Mouse (Mus musculus) granulocyte monocyte progenitor cell, adult 5-6 weeks (primary cell): Measurements from ENCODE around the gene Irf2. TPM values are rescaled to one million over a fixed set of nuclear protein-coding genes. Genes with fewer than 3 reads are reported as not detected.
A peak's percentile ranks its signal among the peaks of the same experiment; 100 is the strongest.

Source experiments
- ATAC-seq: replicated peaks from 2 replicates; pipeline ENCODE4 v1.8.0; 2016; ENCODE audit warnings: mild to moderate bottlenecking, moderate TSS enrichment, inconsistent platforms; ENCODE audit not compliant: poor library complexity, severe bottlenecking
- total RNA-seq, 2 experiments: library from RNA; stranded (forward) in 1 of 2; stranded (reverse) in 1 of 2; fragments of 200-712, 200-1000 nt in 1 of 2; fragments of >200 nt in 1 of 2; fragmentation: Nextera tagmentation in 1 of 2; gene quantifications; 2 replicates each; pipeline ENCODE4 v1.2.3; 2014 to 2017

The Irf2 gene
- total RNA-seq, 2 experiments from 2014 or later, result 20.4 to 48.8 TPM

DNA sequence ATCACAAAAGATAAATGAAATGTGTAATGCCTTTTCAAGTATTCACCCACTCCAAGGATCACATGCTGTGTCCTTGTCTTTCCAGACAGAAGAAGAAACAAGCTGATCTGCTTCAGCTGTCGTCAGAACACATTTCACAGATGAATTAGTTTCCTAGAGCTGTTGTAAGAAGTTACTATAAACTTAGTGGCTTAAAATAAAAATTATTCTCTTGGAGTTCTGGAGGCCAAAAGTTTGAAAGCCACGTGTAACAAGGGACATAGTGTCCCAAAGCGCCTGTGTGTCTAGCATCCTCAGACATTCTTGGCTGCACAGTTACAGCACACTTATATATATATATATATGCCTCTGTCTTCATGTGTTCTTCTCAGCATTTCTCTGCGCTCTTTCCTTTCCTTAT lies 127.9 kb downstream of the Irf2 start:
- ATAC-seq, result no peak

DNA sequence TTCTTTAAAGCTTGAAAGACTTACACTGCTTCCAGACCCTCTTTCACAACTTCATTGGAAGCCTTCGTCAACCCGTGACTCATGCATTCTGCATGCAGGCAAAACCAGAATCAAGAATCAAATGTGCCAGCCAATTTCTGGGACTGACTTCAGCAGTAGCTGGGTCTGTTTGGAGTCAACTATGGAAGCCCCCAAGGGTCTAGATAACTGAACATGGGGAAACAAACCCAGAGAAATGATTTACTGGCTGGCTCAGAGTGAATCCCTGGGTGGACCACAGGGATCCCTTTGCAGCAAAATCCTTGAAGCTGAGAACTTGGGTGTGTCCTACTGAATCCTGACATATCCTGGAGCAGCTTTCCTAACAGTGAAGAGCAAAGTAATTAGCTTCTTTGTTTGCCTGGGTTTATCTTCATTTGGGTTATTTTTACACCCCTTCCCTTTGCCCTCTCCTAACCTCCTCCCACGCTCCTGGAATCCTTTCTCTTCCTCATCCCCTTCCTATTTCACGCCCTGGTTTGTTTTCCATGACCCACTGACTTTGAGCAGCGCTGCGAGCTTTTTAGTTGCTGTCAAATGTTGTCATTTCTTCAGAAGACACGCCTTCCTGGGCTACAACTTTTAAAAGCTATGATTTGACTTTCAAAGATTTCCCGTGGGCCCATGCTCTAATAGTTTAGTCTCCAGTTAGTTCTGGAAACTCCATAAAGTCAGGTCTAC lies 129.0 kb downstream of the Irf2 start:
- ATAC-seq, result peak; percentile 46; the same call in 1 of the 2 replicates

- peak; percentile 73 for ATAC-seq
These were observed 130.0 kb downstream of the Irf2 start for GRCm38 (mm10) chr8:46869521-46869925.

GRCm38 (mm10) chr8:46871086-46871485 lies 131.6 kb downstream of the Irf2 start:
- ATAC-seq, result no peak

DNA sequence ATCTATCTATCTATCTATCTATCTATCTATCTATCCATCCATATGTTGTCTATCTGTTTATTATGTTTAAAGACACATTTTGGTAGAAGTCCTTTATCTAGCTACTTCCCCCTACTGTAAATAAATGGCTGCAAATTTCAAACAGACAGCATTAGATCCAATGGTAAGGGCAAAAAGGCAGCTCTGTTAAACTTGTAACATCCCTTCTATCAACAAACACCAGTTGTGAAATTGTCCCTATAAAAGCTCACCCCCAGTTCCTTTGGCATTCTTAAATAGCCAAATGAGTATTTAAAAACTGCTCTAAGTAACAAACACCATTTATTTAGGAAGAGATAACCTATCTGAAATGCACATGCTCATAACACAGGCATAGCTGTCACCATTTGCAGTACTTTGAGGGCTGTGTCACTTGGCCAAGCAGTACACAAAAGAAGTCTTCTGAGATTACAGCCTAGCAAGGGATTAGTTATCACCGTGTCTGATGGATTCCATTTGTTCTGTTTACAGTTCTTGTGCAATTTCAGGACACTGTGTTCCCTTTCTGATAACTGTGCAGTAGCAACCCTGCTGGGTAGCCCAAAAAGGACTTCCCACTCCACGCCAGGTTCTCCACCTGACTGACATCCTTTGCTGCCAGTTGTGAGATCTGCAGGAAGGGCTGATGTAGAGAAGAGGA lies 136.2 kb downstream of the Irf2 start:
- ATAC-seq, result peak; percentile 59; the same call in 1 of the 2 replicates

GRCm38 (mm10) chr8:46881348-46881747 lies 141.8 kb downstream of the Irf2 start:
- ATAC-seq, result peak; percentile 53

DNA sequence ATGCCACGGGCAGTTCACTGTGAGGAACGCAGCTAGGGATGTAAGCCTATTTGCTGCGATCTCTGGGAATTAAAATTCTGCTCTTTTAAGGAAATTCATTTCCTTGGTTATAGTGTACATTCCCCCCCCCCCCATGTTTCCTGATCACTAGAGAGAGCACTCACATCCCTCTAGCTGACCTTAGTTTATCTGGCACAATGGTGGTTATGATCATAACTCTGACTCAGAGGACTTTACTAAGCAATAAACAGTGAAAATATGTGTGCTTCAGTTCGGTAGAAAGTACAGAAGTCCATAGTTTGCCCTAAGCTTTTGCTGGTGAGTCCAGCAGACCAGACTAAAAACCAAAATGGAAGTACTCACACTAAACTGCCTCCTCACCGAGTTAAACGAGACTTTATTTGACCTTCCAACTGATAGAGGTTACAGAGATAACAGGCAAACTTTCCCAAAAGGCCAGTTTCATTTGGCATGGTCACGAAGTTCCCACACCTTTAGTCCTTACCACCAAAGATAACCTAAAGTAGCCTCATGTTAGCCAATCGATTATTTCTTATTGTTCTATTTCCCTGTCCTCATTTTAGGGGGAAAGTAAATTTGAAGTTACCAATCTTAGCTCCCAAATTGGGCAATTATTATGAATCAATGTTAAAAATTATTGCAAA lies 142.4 kb downstream of the Irf2 start:
- ATAC-seq, result no peak

DNA sequence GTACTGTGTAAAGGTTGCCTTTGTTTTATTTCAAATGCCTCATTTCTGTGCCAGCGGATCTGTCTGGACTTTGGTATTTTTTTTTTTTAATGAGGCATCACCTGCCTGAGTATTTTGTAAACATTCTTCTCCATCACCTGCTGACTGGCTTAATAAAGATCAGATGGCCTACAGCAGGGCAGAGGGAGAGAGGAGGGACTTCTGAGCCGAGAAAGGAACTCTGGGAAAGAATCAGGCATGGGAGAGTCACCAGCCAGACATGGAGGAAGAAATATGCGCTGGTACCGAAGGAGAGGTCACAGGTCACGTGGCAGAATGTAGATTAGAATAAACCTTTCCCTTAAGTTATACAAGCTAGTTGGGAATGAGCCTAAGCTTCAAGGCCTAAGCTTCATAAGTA lies 143.2 kb downstream of the Irf2 start:
- ATAC-seq, result no peak

DNA sequence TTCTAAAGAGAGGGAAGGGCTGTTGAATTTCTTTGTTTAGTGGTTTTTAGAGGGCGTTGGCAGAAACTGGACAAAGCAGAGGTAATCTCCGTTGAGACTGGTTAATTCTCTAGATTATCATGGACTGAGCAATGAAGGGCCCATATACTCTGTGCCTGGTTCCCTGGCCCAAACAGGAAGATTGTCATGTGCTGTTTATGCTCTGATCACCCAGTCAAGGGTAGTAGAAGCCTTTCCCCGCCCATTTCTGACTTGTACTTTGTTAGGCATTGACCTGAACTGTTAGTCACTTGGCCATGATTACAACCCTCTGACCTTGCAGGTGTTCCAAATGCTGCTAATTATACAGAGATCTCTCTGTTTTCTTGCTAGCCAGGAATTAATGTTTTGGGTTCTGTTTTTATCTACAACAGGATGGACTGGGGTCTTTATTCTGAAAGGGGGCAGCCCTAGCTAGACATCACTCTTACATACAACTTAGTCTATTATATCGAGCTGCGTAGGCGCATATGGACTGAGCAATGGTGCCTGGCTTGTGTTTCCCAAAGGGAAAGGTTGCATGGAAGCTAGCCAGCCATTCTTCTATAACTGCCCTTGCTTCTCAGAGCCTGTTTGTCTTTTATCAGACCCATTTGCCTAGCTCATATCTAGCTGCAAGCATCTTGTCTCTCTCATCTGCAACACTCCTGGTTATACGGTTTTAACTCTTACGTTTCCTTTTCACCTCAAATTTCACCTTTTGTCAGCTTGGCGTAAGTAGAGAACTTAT lies 143.9 kb downstream of the Irf2 start:
- no peak for ATAC-seq

DNA sequence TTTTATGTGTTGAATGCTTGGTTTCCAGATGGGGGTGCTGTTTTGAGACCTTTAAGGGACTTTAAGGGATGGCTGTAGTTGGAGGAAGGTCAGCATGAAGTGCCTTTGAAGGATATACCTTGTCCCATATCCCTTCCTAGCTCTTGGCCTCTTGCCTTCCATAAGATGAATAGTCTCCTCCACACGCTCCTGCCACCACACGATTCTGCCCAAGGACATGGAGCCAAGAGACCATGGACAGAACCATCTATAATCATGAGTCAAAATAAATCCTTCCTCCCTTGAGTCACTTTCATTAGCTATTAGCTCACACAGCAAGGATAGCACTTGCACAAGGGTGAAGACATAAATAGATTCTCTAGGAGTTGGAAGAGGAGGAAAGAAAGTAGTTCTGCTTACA lies 146.3 kb downstream of the Irf2 start:
- no peak for ATAC-seq

GRCm38 (mm10) chr8:46886216-46886615 lies 146.7 kb downstream of the Irf2 start:
- peak; percentile 78 for ATAC-seq

GRCm38 (mm10) chr8:46887396-46887795 lies 147.9 kb downstream of the Irf2 start:
- peak; percentile 22; the same call in 1 of the 2 replicates for ATAC-seq

GRCm38 (mm10) chr8:46888575-46888974 lies 149.0 kb downstream of the Irf2 start:
- ATAC-seq, result no peak

- peak; percentile 64 for ATAC-seq
These were observed 150.7 kb downstream of the Irf2 start for GRCm38 (mm10) chr8:46890241-46890640.

- ATAC-seq, result peak; percentile 63
These were observed 153.2 kb downstream of the Irf2 start for GRCm38 (mm10) chr8:46892511-46893273.

- no peak for ATAC-seq
These were observed 154.9 kb downstream of the Irf2 start for GRCm38 (mm10) chr8:46894385-46894784.

DNA sequence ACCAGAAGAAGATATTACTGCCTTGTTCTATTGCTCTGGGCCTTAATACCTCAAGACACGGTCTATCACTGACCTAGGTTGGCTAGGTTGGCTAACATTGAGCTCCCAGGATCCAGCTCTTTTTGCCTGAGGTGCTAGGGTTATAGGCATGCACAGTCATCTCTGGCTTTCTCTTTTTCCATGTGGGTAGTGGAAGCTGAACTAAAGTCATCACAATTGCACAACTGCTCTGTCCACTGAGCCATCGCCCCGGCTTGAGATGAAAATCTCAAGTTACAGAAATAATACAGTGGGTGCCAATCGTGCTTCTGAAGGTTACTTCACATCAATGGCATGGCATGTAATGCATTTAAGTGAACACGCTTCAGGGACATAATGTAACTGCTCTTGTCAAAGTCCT lies 156.5 kb downstream of the Irf2 start:
- no peak for ATAC-seq

GRCm38 (mm10) chr8:46896704-46897103 lies 157.2 kb downstream of the Irf2 start:
- no peak for ATAC-seq
